Mouse (Mus musculus): ENCODE results near the gene Gpr142.

Gpr142 gene

GRCm38 (mm10) chr11:114798624-114799023 lies at the start of gene Gpr142:
Gene Gpr142 (plus strand): TSS chr11:114798924.
- DNase-seq (ENCODE audit: low read depth, low spot score): no peak

GRCm38 (mm10) chr11:114764820-114765818 lies 33.6 kb upstream of the Gpr142 start, which contains the start of gene Kif19a:
Gene Kif19a (plus strand): TSS chr11:114765388.
- peak; percentile 77 for DNase-seq (ENCODE audit: low read depth, low spot score)

DNA sequence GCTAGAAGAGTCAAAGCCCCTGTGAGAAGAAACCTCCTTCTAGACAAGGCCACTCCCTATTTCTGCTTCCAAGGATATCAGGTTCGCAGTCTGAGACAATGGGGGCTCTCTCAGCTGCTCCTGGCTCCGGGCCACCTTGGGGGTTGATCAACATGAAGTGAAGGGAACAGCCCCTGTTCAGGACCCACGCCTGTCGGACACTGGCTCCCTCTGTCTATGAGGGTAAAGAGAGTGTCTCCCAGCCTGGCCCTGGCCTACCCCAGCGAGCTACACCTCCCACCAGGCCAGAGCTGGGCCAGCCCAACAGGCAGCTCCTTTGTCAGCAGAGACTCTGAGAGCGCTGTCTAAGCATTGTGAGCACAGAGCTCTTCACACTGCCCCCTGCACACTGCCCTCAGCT lies 28.8 kb upstream of the Gpr142 start:
- DNase-seq (ENCODE audit: low read depth, low spot score): no peak

GRCm38 (mm10) chr11:114771896-114772295 lies 26.8 kb upstream of the Gpr142 start:
- no peak for DNase-seq (ENCODE audit: low read depth, low spot score)

DNA sequence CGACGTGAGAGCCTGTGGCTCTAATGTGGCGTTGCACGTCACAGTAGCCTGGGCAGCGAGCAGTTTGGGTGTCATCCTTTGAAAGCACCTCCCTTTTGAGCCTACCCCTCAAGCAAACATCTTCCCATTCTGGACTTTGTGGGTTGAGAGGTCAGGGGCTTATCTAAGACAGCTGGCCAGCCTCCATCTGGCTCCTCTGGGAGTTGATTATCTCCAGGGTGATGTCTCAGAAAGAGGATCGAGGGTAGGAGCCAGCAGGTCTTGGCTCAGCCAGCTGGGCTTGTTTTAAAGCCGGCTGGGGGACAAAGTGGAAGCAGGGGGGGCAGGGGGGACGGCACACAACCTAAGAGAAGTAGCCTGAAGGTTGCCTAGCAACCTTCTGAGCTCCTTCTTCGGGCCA lies 18.6 kb upstream of the Gpr142 start:
- no peak for DNase-seq (ENCODE audit: low read depth, low spot score)

GRCm38 (mm10) chr11:114785892-114786291 lies 12.8 kb upstream of the Gpr142 start:
- DNase-seq (ENCODE audit: low read depth, low spot score): no peak

DNA sequence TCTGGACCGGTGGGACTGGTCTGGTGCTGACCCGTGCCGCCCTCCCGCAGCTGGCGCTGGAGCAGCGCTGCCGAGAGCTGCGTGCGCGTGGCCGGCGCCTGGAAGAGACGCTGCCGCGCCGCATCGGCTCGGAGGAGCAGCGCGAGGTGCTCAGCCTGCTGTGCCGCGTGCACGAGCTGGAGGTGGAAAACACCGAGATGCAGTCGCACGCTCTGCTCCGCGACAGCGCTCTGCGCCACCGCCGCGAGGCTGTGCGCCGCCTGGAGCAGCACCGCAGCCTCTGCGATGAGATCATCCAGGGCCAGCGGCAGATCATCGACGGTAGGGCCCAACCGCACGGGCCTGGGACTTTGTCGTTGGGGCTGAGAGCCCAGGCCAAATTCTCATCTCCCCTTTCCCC lies 12.4 kb upstream of the Gpr142 start:
- peak; percentile 66 for DNase-seq (ENCODE audit: low read depth, low spot score)

DNA sequence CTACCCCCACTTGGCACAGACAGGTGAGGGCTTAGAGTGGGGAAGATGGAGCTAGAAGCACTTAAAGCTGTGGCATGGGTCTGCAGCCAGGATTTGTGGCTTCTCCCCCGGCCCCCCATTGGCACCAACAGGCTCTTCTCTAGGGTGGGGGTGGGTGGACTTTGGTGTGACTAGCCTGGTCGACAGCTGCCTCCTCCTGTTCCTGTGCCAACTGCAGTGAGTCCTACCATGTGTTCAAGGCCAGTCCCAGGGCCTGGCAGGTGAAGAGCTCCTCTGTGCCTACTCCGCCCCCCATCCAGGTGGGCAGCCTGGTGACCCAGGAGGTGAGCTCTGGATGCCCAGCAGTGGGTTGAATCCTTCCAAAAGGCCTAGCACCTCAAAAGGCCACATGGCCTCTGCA lies 11.1 kb upstream of the Gpr142 start:
- DNase-seq (ENCODE audit: low read depth, low spot score): no peak

DNA sequence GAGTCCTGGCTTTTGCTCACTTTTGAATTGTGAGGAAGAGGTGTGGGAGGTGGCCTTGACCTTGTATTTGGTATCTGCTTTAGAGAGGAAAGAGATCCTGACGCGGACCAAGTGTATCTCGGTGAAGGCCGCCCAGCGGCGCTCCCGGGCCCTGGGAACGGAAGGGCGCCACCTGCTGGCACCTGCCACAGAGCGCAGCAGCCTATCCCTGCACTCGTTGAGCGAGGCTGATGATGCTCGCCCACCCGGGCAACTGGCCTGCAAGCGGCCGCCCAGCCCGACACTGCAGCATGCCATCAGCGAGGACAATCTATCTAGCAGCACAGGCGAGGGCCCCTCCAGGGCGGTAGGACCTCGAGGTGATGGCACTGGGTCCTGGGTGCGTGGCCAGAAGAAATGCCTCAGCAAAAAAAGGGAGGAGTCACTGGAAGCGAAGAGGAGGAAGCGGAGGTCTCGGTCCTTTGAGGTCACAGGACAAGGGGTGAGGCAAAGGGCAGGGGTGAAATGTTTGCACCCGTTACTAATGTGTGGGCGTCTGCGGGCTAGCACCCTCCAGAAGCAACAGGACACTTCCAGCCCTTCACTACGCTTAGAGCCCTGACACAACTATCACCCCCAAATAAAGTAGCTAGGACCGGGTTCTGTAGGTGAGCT lies 9.5 kb upstream of the Gpr142 start:
- peak; percentile 88 for DNase-seq (ENCODE audit: low read depth, low spot score)

DNA sequence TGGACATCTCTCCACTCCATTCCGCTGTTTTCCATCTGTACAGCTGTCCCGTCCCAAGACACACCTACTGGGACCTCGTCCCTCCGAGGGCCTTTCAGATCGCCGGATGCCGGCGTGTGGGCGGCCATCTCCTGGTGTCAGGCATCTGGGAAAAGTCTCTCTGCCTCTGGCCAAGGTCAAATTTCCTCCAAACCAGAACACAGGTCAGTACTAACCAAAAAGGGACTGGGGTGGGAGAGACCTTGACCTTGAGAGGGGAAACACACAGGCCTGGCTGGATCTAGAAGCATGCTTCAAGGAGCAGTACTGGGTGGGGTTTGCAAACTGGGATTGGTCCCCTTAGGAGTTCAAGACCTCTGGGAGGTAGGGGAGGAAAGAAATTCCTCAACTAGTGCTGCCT lies 9.0 kb upstream of the Gpr142 start:
- DNase-seq (ENCODE audit: low read depth, low spot score): no peak

GRCm38 (mm10) chr11:114790171-114790570 lies 8.6 kb upstream of the Gpr142 start:
- DNase-seq (ENCODE audit: low read depth, low spot score): no peak

DNA sequence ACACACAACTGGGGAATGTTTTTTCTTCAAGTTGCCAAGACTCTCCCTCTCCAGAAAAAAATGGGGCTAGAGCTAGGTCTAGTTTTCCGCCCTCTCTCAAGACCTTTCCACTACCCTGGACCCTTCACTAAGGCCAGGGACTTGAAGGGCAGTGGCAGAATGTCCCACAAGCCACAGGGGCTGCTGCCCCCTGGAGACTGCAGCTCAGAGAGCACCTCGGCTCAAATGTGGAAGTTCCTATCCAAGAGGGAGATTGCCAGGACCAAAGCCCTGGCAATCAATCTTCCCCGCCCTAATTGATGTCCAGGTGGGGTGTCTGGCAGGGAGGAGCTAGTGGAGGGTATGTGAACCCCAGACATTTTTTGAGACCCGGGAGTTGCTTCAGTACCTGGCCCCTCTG lies 7.9 kb upstream of the Gpr142 start:
- no peak for DNase-seq (ENCODE audit: low read depth, low spot score)

DNA sequence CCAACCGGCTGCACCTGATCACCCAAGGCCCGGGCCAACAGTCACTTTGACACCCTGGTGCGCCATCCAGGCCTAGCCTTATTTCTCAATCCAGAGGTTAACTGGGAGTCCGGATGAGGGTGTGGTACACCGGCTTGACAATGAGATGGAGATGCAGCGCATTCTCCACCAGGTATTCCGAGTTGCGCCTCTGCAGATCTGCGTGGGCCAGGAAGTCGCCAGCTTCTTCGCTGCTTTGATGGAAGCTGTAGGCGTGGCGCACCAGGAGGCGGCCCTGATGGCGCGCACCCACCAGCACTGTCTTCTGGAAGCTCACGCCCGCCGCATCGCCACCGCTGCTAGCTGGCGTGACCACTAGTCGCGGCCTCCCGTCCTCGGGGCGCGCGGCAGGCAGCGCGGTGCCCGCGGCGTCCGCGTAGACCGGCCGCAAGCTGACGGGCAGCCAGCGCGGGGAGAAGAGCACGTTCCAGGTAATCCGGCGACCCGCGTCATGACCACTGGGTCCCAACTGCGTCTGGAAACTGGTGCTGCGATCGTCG lies 7.3 kb upstream of the Gpr142 start:
- DNase-seq (ENCODE audit: low read depth, low spot score): no peak

DNA sequence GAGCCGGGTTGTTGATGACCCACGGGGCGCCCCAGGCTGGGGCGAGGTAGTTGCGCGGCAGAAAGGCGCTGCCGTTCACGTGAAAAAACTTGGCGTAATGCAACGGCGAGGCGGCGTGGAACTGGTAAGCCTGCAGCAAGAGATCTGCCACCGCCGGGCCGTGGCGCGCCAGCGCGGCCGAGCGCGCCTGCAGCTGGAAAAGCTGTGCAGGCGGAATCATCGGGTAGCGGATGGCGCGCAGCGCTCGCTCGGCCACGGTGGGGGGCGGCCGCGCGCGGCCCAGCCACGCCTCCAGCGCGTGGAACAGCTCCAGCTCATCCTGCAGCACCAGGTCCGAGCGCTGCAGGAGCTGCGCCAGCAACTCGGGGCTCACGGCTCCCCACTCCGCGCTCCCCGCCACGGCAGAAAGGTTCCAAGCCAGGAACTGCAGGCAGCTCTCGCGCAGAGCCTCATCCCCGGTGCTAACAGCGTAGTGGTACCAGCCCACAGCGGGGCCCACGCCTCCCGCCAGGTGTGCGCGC lies 6.8 kb upstream of the Gpr142 start:
- peak; percentile 48 for DNase-seq (ENCODE audit: low read depth, low spot score)

DNA sequence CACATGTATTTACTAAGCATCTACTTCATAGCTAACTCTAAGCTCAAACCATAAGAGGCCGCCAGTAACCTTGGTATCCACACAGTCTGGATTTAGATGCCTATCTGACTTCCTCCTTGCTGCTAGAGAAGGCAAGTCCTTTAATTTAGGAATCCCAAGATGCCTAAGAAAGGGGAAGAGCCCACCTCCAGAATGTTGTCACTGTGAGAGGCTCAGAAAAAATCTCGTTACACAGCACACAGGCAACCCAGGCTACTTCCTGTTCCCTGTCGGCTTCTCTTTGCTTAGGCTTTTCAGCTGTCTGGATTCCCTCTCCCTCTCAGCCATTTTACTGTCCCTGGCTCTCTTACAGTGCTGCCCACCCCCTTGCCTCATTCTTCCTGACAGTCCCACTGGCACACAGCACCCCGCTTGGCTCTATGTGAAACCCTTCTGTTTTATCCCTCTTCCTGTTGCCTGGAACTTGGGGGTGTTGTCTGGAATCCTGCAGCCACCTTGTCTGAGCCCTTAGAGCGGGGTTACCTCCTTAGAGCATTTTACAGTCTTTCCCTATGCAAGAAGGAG lies 5.7 kb upstream of the Gpr142 start:
- DNase-seq (ENCODE audit: low read depth, low spot score): no peak

DNA sequence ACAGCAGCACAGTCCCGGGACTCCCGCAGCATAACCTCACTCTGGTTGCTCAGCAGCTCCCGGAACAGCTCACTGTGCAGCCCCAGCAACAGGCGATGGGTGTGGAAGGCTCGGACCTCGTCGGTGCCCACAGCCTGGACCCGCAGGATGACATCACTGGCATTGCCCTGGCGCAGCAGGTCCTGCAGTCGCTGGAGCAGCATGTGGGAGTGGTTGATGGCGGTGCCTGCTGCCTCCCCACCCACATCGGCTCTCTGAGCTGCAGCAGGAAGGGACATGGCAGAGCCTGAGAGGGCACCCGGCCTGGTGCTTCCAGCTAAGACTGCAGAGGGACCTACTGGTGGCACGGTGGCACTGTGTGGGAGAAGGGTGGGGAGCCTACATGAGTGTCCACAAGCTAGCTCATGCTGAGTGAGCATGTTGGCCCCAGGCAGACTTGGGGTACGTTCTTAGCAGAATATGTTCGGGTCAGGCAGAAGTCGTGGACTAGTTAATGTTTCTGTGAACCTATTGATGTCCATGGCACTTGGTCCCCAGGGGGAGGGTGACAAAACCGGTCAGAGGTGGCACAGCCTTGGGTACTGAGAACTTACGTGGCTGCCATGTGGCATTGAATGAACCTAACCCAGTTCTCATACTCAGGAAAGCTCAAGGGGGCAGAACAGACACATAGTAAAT lies 4.7 kb upstream of the Gpr142 start:
- no peak for DNase-seq (ENCODE audit: low read depth, low spot score)

- DNase-seq (ENCODE audit: low read depth, low spot score): no peak
Measured at GRCm38 (mm10) chr11:114794691-114795090, 4.0 kb upstream of the Gpr142 start.

- DNase-seq (ENCODE audit: low read depth, low spot score): peak; percentile 88
Measured at GRCm38 (mm10) chr11:114795231-114795746, 3.4 kb upstream of the Gpr142 start.

GRCm38 (mm10) chr11:114795848-114796322 lies 2.8 kb upstream of the Gpr142 start, which contains the start of gene Btbd17:
Gene Btbd17 (minus strand): TSS chr11:114795945.
- peak; percentile 82 for DNase-seq (ENCODE audit: low read depth, low spot score)

DNA sequence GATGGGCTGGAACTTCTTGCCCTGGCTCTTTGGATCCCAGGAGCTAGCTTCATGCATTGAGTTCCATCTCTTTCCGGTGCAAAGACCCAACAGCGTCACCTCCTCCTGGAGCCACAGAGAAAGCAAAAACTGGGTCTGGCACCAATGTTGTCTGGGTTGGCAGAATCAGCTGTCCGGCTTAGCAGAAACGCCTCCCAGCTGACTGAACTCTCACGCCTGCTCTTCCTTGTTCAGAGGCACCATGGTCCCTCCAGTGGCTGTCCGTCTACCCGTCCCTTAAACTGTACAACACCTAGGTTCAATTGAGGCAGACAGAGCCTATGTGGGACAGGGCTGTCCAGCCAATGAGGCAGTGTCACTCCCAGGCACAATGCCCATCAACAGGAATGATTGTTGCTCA lies 1.5 kb upstream of the Gpr142 start:
- no peak for DNase-seq (ENCODE audit: low read depth, low spot score)

DNA sequence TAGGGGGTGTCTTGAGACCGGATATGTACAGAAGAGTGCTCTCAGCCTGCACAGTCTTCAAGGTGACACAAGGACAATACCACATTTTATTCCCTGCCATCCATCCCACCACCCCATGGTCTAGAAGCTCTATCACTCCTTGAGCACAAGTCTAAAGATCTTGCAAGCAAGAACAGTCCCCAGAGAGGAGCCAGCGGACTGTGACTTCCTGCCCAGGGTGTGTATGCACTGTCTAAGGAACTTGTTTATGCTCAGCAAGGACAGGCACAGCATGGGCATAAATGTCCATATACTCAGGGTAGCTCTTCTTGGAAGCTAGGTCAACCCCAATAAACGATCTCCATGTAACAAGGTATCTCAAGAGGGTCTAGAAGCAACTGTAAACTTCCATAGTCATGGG lies 743 bp upstream of the Gpr142 start:
- no peak for DNase-seq (ENCODE audit: low read depth, low spot score)
